Mouse (Mus musculus) hindlimb bud, embryonic 11.5 days (tissue): ENCODE results near the gene Caln1.

Experiments
- DNase-seq: peaks from one replicate; pipeline ENCODE4 v3.0.0-alpha.2; 2012; ENCODE audit warnings: low read depth, low spot score; ENCODE audit errors: extremely low spot score

Caln1 gene

DNA sequence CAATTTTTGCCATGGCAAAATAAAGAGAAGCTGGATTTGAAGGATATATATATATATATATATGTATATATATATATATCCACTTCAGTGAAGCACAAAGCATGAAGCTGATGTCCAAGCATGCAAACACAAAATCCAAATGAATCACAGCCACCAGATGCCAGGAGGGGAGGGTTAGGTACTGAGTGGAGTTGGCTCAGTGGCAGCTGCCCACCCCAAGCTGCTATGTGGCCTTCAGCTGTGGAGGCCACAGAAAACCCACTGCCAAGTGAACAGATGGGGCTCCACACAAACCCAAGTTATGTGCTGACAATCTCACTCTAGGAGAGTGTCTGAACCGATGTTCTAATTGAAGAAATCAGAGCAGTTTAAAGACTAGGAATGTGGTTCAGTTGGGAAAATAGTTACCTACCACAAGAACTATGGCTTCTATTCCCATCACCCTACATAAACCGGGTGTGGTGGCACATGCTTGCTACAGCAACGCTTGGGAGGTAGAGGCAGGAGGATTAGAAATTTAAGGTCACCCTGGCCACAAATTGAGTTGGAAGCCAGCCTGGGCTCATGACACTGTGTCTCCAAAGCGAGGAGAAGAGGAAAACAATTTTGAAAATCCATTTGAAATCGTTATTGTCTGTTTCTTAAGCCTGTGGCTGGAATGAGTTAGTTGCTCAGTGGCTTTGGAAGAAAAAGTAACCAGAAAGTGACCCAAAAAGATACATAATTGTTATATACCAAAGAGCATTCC, 316.8 kb downstream of the Caln1 start:
- DNase-seq = no peak

- no peak for DNase-seq
Observed at GRCm38 (mm10) chr5:130688385-130689138, 319.3 kb downstream of the Caln1 start.

DNA sequence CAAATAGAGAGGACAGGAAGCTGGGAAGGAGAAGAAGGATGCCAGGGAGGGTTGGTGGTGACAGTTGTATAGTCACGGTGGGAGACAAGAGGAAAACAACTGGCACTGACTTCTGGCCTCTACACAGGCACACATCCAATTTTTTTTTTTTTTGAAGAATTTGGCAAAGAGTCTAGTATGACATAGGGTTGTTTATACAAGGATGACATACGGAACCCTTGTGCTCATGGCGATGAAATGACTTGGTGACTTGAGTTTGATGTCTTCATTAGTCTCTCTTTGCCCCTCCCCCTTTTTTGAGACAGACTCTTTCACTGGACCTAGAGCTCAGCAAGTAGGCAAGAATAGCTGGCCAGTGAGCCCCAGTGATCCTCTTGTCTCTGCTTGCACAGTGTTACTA, 322.1 kb downstream of the Caln1 start:
- DNase-seq = no peak

DNA sequence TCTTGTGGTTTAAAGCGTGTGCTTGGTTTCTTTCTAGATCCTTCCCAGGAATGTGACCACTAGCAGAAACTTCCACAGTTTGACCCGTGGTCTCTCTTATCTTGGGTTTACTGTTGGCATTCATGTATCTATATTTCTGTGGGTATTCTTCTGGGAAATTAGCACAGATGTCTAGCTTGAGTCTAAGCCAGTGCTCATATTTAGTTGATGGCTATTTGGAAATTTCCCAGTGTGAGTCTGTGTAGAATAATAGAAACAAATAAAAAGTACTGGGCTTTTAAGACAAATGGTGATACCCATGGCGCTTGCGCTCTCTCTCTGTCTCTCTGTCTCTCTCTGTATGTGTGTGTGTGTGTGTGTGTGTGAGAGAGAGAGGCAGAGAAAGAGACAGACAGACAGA, 330.2 kb downstream of the Caln1 start:
- DNase-seq = no peak

GRCm38 (mm10) chr5:130701777-130702176, 332.5 kb downstream of the Caln1 start:
- DNase-seq = no peak

DNA sequence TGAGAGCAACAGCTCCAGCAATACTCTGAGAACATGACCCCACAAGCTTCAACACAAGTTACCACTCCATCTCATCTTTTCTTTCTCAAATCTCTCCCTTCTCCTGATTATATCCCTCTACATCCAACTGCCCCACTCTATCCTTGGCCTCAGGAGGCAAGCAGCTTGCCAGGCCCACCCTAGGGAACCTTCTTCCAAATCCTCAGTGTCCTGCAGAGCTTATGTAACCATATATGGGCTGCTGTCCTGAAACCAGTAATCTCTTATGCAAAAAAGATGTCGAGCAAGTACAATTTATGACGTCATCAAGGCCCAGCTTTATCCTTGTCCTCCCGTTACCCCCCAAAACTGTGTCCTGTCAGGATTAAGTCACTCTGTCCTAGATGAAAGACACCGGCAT, 333.1 kb downstream of the Caln1 start:
- no peak for DNase-seq

GRCm38 (mm10) chr5:130704866-130705265, 335.6 kb downstream of the Caln1 start:
- no peak for DNase-seq

GRCm38 (mm10) chr5:130706202-130706855, 337.1 kb downstream of the Caln1 start:
- no peak for DNase-seq

DNA sequence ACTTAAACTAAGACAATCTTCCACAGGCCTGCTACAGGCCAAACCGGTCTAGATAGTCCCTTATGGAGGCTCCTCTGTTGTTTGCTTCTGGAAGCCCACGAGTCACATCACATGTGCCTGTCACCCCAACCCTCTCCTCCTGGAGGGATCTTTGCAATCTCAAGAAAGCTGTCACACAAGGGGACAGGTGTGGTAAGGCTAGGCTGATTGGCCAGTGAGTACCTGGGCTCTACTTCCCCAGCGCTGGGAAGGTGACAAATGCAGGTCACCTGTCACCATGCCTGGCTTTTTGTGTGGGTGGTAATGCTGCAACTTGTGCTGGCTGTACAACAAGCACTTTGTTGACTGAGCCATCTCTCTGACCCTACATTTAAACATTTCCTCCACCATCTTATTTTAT, 338.5 kb downstream of the Caln1 start:
- DNase-seq = no peak

DNA sequence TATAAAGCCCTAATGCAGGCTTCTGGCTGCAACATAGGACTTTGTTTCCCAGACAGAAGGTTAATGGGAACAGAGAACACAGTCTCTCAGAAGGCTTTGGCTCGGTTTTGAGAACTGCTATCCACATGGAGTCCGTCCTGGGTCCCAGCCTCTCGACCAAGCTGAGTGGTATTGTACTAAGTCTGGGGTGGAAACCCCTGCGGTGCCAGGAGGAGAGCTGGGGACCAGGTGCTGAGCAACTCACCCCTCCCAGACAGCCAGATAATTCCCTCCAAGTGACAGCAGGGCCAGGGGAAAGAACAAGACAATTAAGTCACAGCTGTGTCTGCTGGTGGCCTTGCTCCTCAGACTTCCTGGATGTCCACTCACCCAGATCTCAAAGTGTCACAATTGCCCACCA, 339.4 kb downstream of the Caln1 start:
- DNase-seq = no peak

DNA sequence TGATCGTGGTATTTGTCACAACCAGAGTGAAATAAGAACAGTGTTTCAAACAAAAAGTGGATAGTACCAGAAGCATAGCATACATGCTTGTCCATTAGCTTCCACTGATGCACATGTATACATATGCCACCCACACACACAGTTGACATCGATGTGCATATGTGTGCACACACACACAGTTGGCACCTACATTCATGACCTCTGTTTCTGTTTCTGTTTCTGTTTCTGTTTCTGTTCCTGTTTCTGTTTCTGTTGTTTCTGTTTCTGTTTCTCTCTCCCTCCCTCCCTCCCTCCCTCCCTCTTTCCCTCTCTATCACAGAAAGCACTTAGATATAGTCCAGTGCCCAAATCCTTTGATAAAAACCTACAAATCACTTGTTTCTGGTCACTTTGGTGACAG, 342.4 kb downstream of the Caln1 start:
- DNase-seq = no peak

DNA sequence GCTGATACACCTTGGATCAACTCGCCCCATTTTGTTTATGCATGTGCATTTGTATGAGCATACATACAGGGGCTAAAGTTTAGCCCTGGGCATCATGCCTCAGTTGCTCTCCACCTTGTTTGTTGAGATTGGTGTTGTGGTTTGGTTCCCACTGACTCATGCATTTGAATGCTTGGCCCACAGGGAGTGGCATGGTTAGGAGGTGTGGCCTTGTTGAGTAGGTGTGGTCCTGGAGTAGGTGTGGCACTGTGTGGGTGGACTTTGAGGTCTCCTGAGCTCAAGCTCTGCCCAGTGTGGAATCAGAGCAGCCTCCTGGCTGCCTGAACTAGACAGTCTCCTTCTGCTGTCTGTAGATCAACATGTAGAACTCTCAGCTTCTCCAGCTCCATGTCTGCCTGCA, 343.0 kb downstream of the Caln1 start:
- DNase-seq = no peak

DNA sequence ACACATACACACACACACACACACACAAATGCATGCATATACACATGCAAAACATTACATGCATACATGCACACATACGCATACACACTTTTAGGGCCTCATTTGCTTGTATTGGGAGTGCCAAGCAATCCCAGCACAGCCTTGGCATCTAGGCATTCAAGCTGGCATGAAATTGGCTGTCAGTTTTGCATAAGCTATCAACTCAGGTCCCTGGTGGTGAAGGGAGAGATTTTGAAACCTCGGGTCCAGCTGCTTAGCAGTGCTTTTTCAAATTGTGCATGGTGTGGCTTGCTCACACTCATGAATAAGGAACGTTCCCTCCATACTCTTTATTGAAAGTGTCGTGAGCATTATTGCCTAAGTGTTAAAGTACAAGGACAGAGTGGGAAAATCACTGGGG, 345.9 kb downstream of the Caln1 start:
- no peak for DNase-seq

- no peak for DNase-seq
Observed at GRCm38 (mm10) chr5:130718385-130718784, 349.1 kb downstream of the Caln1 start.

- no peak for DNase-seq
Observed at GRCm38 (mm10) chr5:130742171-130742570, 372.9 kb downstream of the Caln1 start.

GRCm38 (mm10) chr5:130757517-130757916, 388.3 kb downstream of the Caln1 start:
- DNase-seq = no peak

- DNase-seq = no peak
Observed at GRCm38 (mm10) chr5:130765784-130766183, 396.5 kb downstream of the Caln1 start.

DNA sequence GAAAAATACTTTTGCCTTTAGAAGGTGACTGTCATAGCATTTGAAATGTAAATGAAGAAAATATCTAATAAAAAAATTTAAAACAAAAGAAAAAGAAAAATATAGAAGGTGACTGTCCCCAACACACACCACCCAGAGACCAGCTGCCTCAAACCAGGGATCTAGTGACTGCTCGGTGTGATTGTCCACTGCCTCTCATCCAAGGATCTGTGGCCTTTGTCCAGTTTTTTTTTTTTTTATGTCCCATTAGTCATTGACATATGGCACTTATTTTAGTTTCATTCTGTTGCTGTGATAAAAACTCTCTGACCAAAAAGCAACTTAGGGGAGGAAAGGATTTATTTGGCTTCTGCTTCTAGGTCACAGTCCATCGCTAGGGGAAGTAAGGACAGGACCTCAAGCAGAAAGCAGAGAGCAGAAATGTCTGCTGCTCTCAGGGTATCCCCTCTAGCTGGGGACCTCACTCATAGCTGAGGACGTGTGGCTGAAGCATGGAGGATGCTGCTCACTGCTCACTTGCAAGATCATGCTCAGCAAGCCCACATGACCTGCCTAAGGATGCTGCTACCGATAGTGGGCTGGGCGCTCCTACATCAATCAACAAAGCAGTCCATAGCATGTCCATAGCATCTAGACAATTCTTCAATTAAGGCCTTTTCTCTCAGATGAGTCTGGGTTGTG, 401.9 kb downstream of the Caln1 start:
- no peak for DNase-seq

DNA sequence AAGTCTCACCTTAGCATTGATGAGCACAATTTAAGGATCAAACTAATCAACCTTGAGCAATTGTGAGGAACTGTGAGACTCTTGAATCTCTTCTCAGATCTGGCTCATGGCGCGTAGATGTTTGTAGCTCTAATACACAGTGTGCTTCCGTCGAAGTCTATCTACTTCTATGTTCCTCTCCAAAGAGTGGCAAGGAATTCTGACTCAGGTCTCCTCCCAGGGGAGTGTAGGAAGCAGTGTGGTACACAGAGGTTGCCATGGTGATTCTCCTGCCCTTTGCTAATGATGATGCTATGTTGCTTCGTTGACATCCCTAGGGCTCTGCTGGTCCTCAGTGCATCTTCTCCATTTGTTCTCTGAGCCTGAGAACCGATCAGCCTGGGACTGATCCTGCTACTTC, 403.2 kb downstream of the Caln1 start:
- no peak for DNase-seq

GRCm38 (mm10) chr5:130774946-130775345, 405.7 kb downstream of the Caln1 start:
- DNase-seq = no peak

DNA sequence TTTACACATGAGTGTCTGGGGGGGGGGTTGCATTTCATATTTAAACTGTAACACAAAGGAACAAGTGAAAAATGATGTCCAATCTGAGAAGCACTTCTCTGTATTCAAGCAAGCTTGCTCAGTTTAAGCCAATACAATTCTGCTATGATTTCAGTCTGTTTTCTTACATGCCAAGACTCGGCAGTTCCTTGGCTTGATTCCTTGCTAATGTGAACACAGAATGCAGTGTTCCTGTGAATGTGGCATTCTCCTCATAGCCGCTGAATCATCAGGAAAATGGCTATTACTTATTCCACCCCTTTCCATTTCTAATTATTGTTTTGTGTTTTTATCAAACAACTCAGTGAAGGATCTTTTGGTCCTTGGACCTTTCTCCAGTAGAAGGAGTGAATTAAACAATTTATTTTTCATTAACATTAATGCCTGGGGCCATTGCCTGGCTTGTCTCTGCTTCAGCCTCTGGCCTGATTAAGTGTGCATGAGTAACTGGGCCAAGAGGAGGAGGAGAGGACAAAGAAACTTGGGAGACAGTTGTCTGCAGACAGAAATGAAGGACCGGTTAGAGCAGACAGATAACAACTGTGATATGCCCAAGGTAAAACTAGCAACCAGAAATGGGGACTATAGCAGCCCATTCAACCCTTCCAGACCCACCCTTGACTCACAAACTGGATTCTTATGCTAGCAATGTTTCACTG, 423.6 kb downstream of the Caln1 start:
- no peak for DNase-seq
